Mouse (Mus musculus) forebrain, embryonic 16.5 days (tissue): ENCODE measurements around the gene Gm815. TPM values are rescaled to one million over a fixed set of nuclear protein-coding genes. Genes with fewer than 3 reads are reported as not detected.

Experiments
- ATAC-seq: fragments of 200-750 bp; cut with Nextera tagmentation; 2 replicates; pipeline ENCODE4 v1.8.0; 2017; ENCODE audit warnings: mild to moderate bottlenecking, moderate library complexity
- H3K27ac ChIP-seq: fragments of 300-500 bp; sonication (generic); 2 replicates; pipeline ENCODE4 v1.5.1; 2014; ENCODE audit warnings: low read length, control low read depth
- H3K27me3 ChIP-seq: fragments of 300-500 bp; sonication (generic); replicated peaks from 2 replicates; pipeline ENCODE4 v1.6.1; 2014; ENCODE audit warnings: low read length; ENCODE audit not compliant: control insufficient read depth, insufficient read depth
- H3K36me3 ChIP-seq: fragments of 300-500 bp; sonication (generic); 2 replicates; pipeline ENCODE4 v1.6.1; 2014; ENCODE audit not compliant: control insufficient read depth, insufficient read depth
- H3K4me1 ChIP-seq: fragments of 300-500 bp; sonication (generic); replicated peaks from 2 replicates; pipeline ENCODE4 v1.6.1; 2014; ENCODE audit warnings: low read length; ENCODE audit not compliant: control insufficient read depth, insufficient read depth
- H3K4me2 ChIP-seq: fragments of 300-500 bp; sonication (generic); 2 replicates; pipeline ENCODE4 v1.6.1; 2014; ENCODE audit warnings: mild to moderate bottlenecking, low read length, control low read depth
- H3K4me3 ChIP-seq: fragments of 300-500 bp; sonication (generic); replicated peaks from 2 replicates; pipeline ENCODE4 v1.5.1; 2014; ENCODE audit warnings: mild to moderate bottlenecking, low read length, control low read depth
- H3K9ac ChIP-seq: fragments of 300-500 bp; sonication (generic); replicated peaks from 2 replicates; pipeline ENCODE4 v1.6.1; 2014; ENCODE audit warnings: low read depth, low read length, control low read depth
- H3K9me3 ChIP-seq: fragments of 300-500 bp; sonication (generic); 2 replicates; pipeline ENCODE4 v1.6.1; 2016; ENCODE audit warnings: low read length; ENCODE audit not compliant: control insufficient read depth
- WGBS: fragments of 180-500 bp; shearing (Covaris S2); extraction: QIAGEN DNeasy Blood & Tissue Kit; methylation state at CpG from one replicate; pipeline ENCODE4 v1.1.7; 2014; 5-methylcytosine and 5-hydroxymethylcytosine counted together
- polyA plus RNA-seq: library from polyadenylated mRNA; unstranded; fragments of >200 nt; fragmentation: Nextera tagmentation; extraction: Ambion mirVana; gene quantifications from 2 replicates; pipeline ENCODE4 v1.2.1, GENCODE M21; 2015

Gene Gm815
- polyA plus RNA-seq, 1 experiment from 2014 or later = not detected

GRCm38 (mm10) chr19:26854661-26855060 lies 31.0 kb upstream of the Gm815 start:
- H3K9ac ChIP-seq = no peak overlapping the region
- peaks cover 6% of the 10 kb centered on the region for H3K4me1 ChIP-seq
- no peaks in the 10 kb centered on the region for H3K27me3 ChIP-seq
- ATAC-seq = no peak
- H3K27ac ChIP-seq = no peak overlapping the region
- H3K4me2 ChIP-seq = no peak overlapping the region
- no peaks in the 10 kb centered on the region for H3K36me3 ChIP-seq
- no peaks in the 10 kb centered on the region for H3K9me3 ChIP-seq
- WGBS = 95% methylated on average over 4 of the region's 4 CpGs
- H3K4me3 ChIP-seq = no peak overlapping the region

- no peak overlapping the region for H3K9ac ChIP-seq
- H3K4me3 ChIP-seq = no peak overlapping the region
- ATAC-seq = no peak
- no peaks in the 10 kb centered on the region for H3K36me3 ChIP-seq
- no peak overlapping the region for H3K27ac ChIP-seq
- no peaks in the 10 kb centered on the region for H3K9me3 ChIP-seq
- H3K4me1 ChIP-seq = peaks cover 6% of the 10 kb centered on the region
- WGBS = 90% methylated on average over 7 of the region's 7 CpGs
- H3K4me2 ChIP-seq = no peak overlapping the region
- no peaks in the 10 kb centered on the region for H3K27me3 ChIP-seq
These were observed 30.5 kb upstream of the Gm815 start for GRCm38 (mm10) chr19:26855152-26855551.

GRCm38 (mm10) chr19:26858427-26859194 lies 27.1 kb upstream of the Gm815 start:
- no peak overlapping the region for H3K4me2 ChIP-seq
- 63% methylated on average over 12 of the region's 12 CpGs for WGBS
- no peak overlapping the region for H3K9ac ChIP-seq

GRCm38 (mm10) chr19:26859195-26859570 lies 26.5 kb upstream of the Gm815 start:
- no peak overlapping the region for H3K4me3 ChIP-seq
- no peaks in the 10 kb centered on the region for H3K36me3 ChIP-seq
- H3K4me1 ChIP-seq = peaks cover 6% of the 10 kb centered on the region
- H3K27me3 ChIP-seq = no peaks in the 10 kb centered on the region
- ATAC-seq = peak; percentile 20; the same call in 1 of the 2 replicates
- no peaks in the 10 kb centered on the region for H3K9me3 ChIP-seq
- no peak overlapping the region for H3K9ac ChIP-seq
- WGBS = 76% methylated on average over 5 of the region's 5 CpGs
- H3K4me2 ChIP-seq = no peak overlapping the region
- no peak overlapping the region for H3K27ac ChIP-seq

More at GRCm38 (mm10) chr19:26858427-26859194, 27.1 kb upstream of the Gm815 start:
- Histone ChIP-seq H3K36me3 (no peaks in the 10 kb centered on the region), H3K4me3 (no peak overlapping the region), H3K9me3 (no peaks in the 10 kb centered on the region), H3K27me3 (no peaks in the 10 kb centered on the region), H3K27ac (no peak overlapping the region), H3K4me1 (peaks cover 6% of the 10 kb centered on the region)
- ATAC-seq = peak; percentile 31

- H3K4me2 ChIP-seq = no peak overlapping the region
- no peak overlapping the region for H3K9ac ChIP-seq
- no peak overlapping the region for H3K27ac ChIP-seq
- H3K4me1 ChIP-seq = peaks cover 8% of the 10 kb centered on the region
- H3K36me3 ChIP-seq = no peaks in the 10 kb centered on the region
- H3K4me3 ChIP-seq = no peak overlapping the region
- WGBS = 62% methylated on average over 5 of the region's 5 CpGs
- no peaks in the 10 kb centered on the region for H3K27me3 ChIP-seq
- no peaks in the 10 kb centered on the region for H3K9me3 ChIP-seq
- peak; percentile 32; the same call in 1 of the 2 replicates for ATAC-seq
These were observed 22.0 kb upstream of the Gm815 start for GRCm38 (mm10) chr19:26863662-26864061.

GRCm38 (mm10) chr19:26864975-26865690 lies 20.5 kb upstream of the Gm815 start:
- H3K27ac ChIP-seq = no peak overlapping the region
- no peak overlapping the region for H3K4me3 ChIP-seq
- 0 out of 2 replicates have a peak, but pooled peaks have one; percentile 19 for ATAC-seq
- no peaks in the 10 kb centered on the region for H3K27me3 ChIP-seq
- H3K9ac ChIP-seq = no peak overlapping the region
- WGBS = 61% methylated on average over 15 of the region's 15 CpGs
- H3K4me1 ChIP-seq = peaks cover 7% of the 10 kb centered on the region
- no peak overlapping the region for H3K4me2 ChIP-seq
- H3K36me3 ChIP-seq = no peaks in the 10 kb centered on the region
- no peaks in the 10 kb centered on the region for H3K9me3 ChIP-seq

- no peaks in the 10 kb centered on the region for H3K9me3 ChIP-seq
- no peaks in the 10 kb centered on the region for H3K27me3 ChIP-seq
- ATAC-seq = peak; percentile 67
- no peak overlapping the region for H3K27ac ChIP-seq
- 19% methylated on average over 7 of the region's 7 CpGs for WGBS
- H3K4me3 ChIP-seq = no peak overlapping the region
- no peak overlapping the region for H3K4me2 ChIP-seq
- H3K9ac ChIP-seq = no peak overlapping the region
- H3K4me1 ChIP-seq = peaks cover 7% of the 10 kb centered on the region
- no peaks in the 10 kb centered on the region for H3K36me3 ChIP-seq
These were observed 19.9 kb upstream of the Gm815 start for GRCm38 (mm10) chr19:26865736-26866135.

- Histone ChIP-seq H3K9ac (no peak overlapping the region), H3K9me3 (no peaks in the 10 kb centered on the region), H3K27ac (no peak overlapping the region), H3K36me3 (no peaks in the 10 kb centered on the region), H3K4me2 (no peak overlapping the region), H3K27me3 (no peaks in the 10 kb centered on the region), H3K4me3 (no peak overlapping the region), H3K4me1 (peaks cover 23% of the 10 kb centered on the region)
- ATAC-seq = no peak
- WGBS = 38% methylated on average over 3 of the region's 3 CpGs
These were observed 16.1 kb upstream of the Gm815 start for GRCm38 (mm10) chr19:26869591-26869990.

- no peak overlapping the region for H3K9ac ChIP-seq
- whole genome bisulfite sequencing = 21% methylated on average over 7 of the region's 7 CpGs
- no peaks in the 10 kb centered on the region for H3K27me3 ChIP-seq
- H3K4me2 ChIP-seq = no peak overlapping the region
- H3K36me3 ChIP-seq = no peaks in the 10 kb centered on the region
- H3K9me3 ChIP-seq = no peaks in the 10 kb centered on the region
- H3K4me3 ChIP-seq = no peak overlapping the region
- peaks cover 23% of the 10 kb centered on the region for H3K4me1 ChIP-seq
- H3K27ac ChIP-seq = no peak overlapping the region
- ATAC-seq = no peak
These were observed 15.4 kb upstream of the Gm815 start for GRCm38 (mm10) chr19:26870280-26870679.
